Mouse (Mus musculus) megakaryocyte, embryonic 14.5 days (primary cell): ENCODE results near the gene Hist1h2bh.

ENCODE experiments used
- FLI1 ChIP-seq: IDR thresholded peaks from 2 replicates; pipeline ENCODE4 v1.6.1; 2012; ENCODE audit warnings: low read length, inconsistent platforms, mixed read lengths
- GATA1 ChIP-seq: IDR thresholded peaks from 3 replicates; pipeline ENCODE4 v1.6.1; 2012; ENCODE audit warnings: mixed read lengths, low read length, inconsistent platforms, borderline replicate concordance

- no peak for TF ChIP-seq GATA1
- no peak for TF ChIP-seq FLI1
Measured at GRCm38 (mm10) chr13:23554393-23554792, 11.2 kb upstream of the Hist1h2bh start.
